ENCODE assay signal across 8 mouse cellular contexts in genomic region chr17:27945546-27946216, GRCm38 (mm10). TPM values are rescaled to one million over a fixed set of nuclear protein-coding genes. Genes with fewer than 3 reads are reported as not detected.
DNase-seq lines count a peak whose midpoint lies in the region; ATAC-seq lines count a peak whose summit lies in the region.

No protein-coding gene starts in this region.

- no peak overlapping the region for H3K9ac ChIP-seq in embryonic facial prominence, embryonic 15.5 days
- no peak overlapping the region for H3K9ac ChIP-seq in lung, embryonic 16.5 days (ENCODE audit: low read length)

- ATAC-seq in embryonic facial prominence, embryonic 15.5 days (ENCODE audit: insufficient number of reproducible peaks, low FRiP score, low TSS enrichment, low read depth), result peak; percentile 62; the same call in 1 of the 2 replicates
- peak; percentile 78 for ATAC-seq in lung, embryonic 16.5 days (ENCODE audit: low read depth)
- ATAC-seq in megakaryocyte, adult 5-6 weeks (ENCODE audit: poor library complexity, severe bottlenecking), result no peak

- H3K4me2 ChIP-seq in embryonic facial prominence, embryonic 15.5 days (replicated peaks), result no peak overlapping the region
- 0 out of 2 replicates have a peak overlapping the region, but pooled peaks have one; percentile 2 for H3K4me2 ChIP-seq in lung, embryonic 16.5 days (ENCODE audit: low read depth, low read length)

- H3K4me1 ChIP-seq in embryonic facial prominence, embryonic 15.5 days, result peaks cover 29% of the 10 kb centered on the region
- peaks cover 45% of the 10 kb centered on the region for H3K4me1 ChIP-seq in lung, embryonic 16.5 days (replicated peaks; ENCODE audit: control insufficient read depth, insufficient read depth, low read length)

- WGBS in embryonic facial prominence, embryonic 15.5 days, result 37% methylated on average over 6 of the region's 6 CpGs
- 35% methylated on average over 6 of the region's 6 CpGs for WGBS in lung, embryonic 16.5 days

- no peaks in the 10 kb centered on the region for H3K36me3 ChIP-seq in embryonic facial prominence, embryonic 15.5 days
- no peaks in the 10 kb centered on the region for H3K36me3 ChIP-seq in lung, embryonic 16.5 days (ENCODE audit: control insufficient read depth, insufficient read depth, low read length)

- H3K9me3 ChIP-seq in embryonic facial prominence, embryonic 15.5 days (replicated peaks), result no peaks in the 10 kb centered on the region
- no peaks in the 10 kb centered on the region for H3K9me3 ChIP-seq in lung, embryonic 16.5 days (ENCODE audit: control insufficient read depth, low read length)

- H3K27ac ChIP-seq in embryonic facial prominence, embryonic 15.5 days (replicated peaks), result peak overlapping the region; percentile 84
- peak overlapping the region; percentile 84 for H3K27ac ChIP-seq in lung, embryonic 16.5 days (ENCODE audit: low read length)

- peak; percentile 56 for DNase-seq in adrenal gland, adult 2 months
- DNase-seq in adrenal gland, postnatal 4 days (ENCODE audit: low spot score in 2 of 2), result no peak
- DNase-seq in Muller cell, postnatal 12 days (ENCODE audit: inconsistent ontology term), result peak; percentile 22
- peak; percentile 82 for DNase-seq in kidney, adult 18-20 months
- no peak for DNase-seq in frontal cortex, postnatal 25 days (ENCODE audit: low spot score in 2 of 2)

- H3K4me3 ChIP-seq in embryonic facial prominence, embryonic 15.5 days (replicated peaks), result no peak overlapping the region
- H3K4me3 ChIP-seq in lung, embryonic 16.5 days (ENCODE audit: low read length), result no peak overlapping the region

- H3K27me3 ChIP-seq in embryonic facial prominence, embryonic 15.5 days, result no peaks in the 10 kb centered on the region
- H3K27me3 ChIP-seq in lung, embryonic 16.5 days (ENCODE audit: control insufficient read depth, insufficient read depth, low read depth, low read length), result no peaks in the 10 kb centered on the region

RNA-seq across cellular contexts. Expression of gene Taf11, which starts 36.0 kb away (rescaled TPM):
- 10 to 100 TPM; 17.7 to 30.9 TPM for total RNA-seq in adrenal gland, adult 2 months (2021)
- 7.4 and 8.3 TPM in 2 replicates for polyA plus RNA-seq in adrenal gland, adult 2 months (2012; rRNA removed)
- 10 to 100 TPM; 39.5 to 43.6 TPM for total RNA-seq in adrenal gland, postnatal 4 days (2021)
- 65.5 and 65.9 TPM in 2 replicates for polyA plus RNA-seq in embryonic facial prominence, embryonic 15.5 days (2015; fragmentation: Nextera tagmentation; extraction: Ambion mirVana)
- 62.1 and 67.1 TPM in 2 replicates for polyA plus RNA-seq in lung, embryonic 16.5 days (2015; fragmentation: Nextera tagmentation; extraction: Ambion mirVana)
- total RNA-seq in megakaryocyte, adult 5-6 weeks (2015), result 39.6 and 44.1 TPM in 2 replicates
- total RNA-seq in megakaryocyte, adult 5-6 weeks (2017), result 18.2 and 23.3 TPM in 2 replicates

RNA-seq across cellular contexts. Expression of gene Anks1, which starts 36.6 kb away (rescaled TPM):
- total RNA-seq in adrenal gland, adult 2 months (2021), result 10 to 100 TPM; 23.5 to 24.9 TPM
- polyA plus RNA-seq in adrenal gland, adult 2 months (2012; rRNA removed), result 41.3 and 44.8 TPM in 2 replicates
- 10 to 100 TPM; 33.7 to 37.4 TPM for total RNA-seq in adrenal gland, postnatal 4 days (2021)
- 15.3 and 16.6 TPM in 2 replicates for polyA plus RNA-seq in embryonic facial prominence, embryonic 15.5 days (2015; fragmentation: Nextera tagmentation; extraction: Ambion mirVana)
- 18.1 and 20.2 TPM in 2 replicates for polyA plus RNA-seq in lung, embryonic 16.5 days (2015; fragmentation: Nextera tagmentation; extraction: Ambion mirVana)
- 17.9 and 25.9 TPM in 2 replicates for total RNA-seq in megakaryocyte, adult 5-6 weeks (2015)
- 22.6 and 23.6 TPM in 2 replicates for total RNA-seq in megakaryocyte, adult 5-6 weeks (2017)

Comparison
In these comparisons a context has a peak if more than half of its experiments do, and no peak if none do; other contexts are left out.
1. DNase-seq: peak in adrenal gland, adult 2 months (single experiment), Muller cell, postnatal 12 days (single experiment) and kidney, adult 18-20 months (single experiment); none in adrenal gland, postnatal 4 days (0 of 2) and frontal cortex, postnatal 25 days (0 of 2).